Mouse (Mus musculus) neural tube, embryonic 14.5 days (tissue): Measurements from ENCODE around the gene Dnm1. TPM values are rescaled to one million over a fixed set of nuclear protein-coding genes. Genes with fewer than 3 reads are reported as not detected.
"Not testable (repeated sequence)": the region's sequence is repeated elsewhere in the genome, so short reads cannot be mapped to it uniquely, and the experiment has no call there.

Experiments
- ATAC-seq: fragments of 200-750 bp; cut with Nextera tagmentation; 2 replicates; pipeline ENCODE4 v1.8.0; 2017; ENCODE audit warnings: low read depth, mild to moderate bottlenecking, moderate TSS enrichment, moderate library complexity
- H3K27ac ChIP-seq: fragments of 300-500 bp; sonication (generic); 2 replicates; pipeline ENCODE4 v1.5.1; 2014; ENCODE audit warnings: low read depth, mild to moderate bottlenecking, control low read depth, low read length, moderate library complexity, mixed read lengths
- H3K27me3 ChIP-seq: fragments of 300-500 bp; sonication (generic); 2 replicates; pipeline ENCODE4 v1.6.1; 2014; ENCODE audit warnings: low read length; ENCODE audit not compliant: control insufficient read depth, insufficient read depth
- H3K36me3 ChIP-seq: fragments of 300-500 bp; sonication (generic); 2 replicates; pipeline ENCODE4 v1.6.1; 2014; ENCODE audit warnings: low read length, mixed read lengths; ENCODE audit not compliant: control insufficient read depth, insufficient read depth
- H3K4me1 ChIP-seq: fragments of 300-500 bp; sonication (generic); 2 replicates; pipeline ENCODE4 v1.6.1; 2014; ENCODE audit warnings: low read length; ENCODE audit not compliant: control insufficient read depth, insufficient read depth
- H3K4me2 ChIP-seq: fragments of 300-500 bp; sonication (generic); 2 replicates; pipeline ENCODE4 v1.6.1; 2014; ENCODE audit warnings: mild to moderate bottlenecking, low read depth, low read length, control low read depth
- H3K4me3 ChIP-seq: fragments of 300-500 bp; sonication (generic); 2 replicates; pipeline ENCODE4 v1.5.1; 2014; ENCODE audit warnings: low read depth, low read length, control low read depth, mixed read lengths
- H3K9ac ChIP-seq: fragments of 300-500 bp; sonication (generic); replicated peaks from 2 replicates; pipeline ENCODE4 v1.6.1; 2014; ENCODE audit warnings: low read depth, mild to moderate bottlenecking, control low read depth, low read length, mixed read lengths
- H3K9me3 ChIP-seq: fragments of 300-500 bp; sonication (generic); 2 replicates; pipeline ENCODE4 v1.6.1; 2016; ENCODE audit warnings: low read length; ENCODE audit not compliant: control insufficient read depth
- WGBS: fragments of 180-500 bp; shearing (Covaris S2); extraction: QIAGEN DNeasy Blood & Tissue Kit; methylation state at CpG from one replicate; pipeline ENCODE4 v1.1.7; 2014; 5-methylcytosine and 5-hydroxymethylcytosine counted together
- polyA plus RNA-seq: library from polyadenylated mRNA; unstranded; fragments of >200 nt; fragmentation: Nextera tagmentation; extraction: Ambion mirVana; gene quantifications from 2 replicates; pipeline ENCODE4 v1.2.1, GENCODE M21; 2014

The Dnm1 gene
- polyA plus RNA-seq, 1 experiment from 2014 or later: 146 TPM

DNA sequence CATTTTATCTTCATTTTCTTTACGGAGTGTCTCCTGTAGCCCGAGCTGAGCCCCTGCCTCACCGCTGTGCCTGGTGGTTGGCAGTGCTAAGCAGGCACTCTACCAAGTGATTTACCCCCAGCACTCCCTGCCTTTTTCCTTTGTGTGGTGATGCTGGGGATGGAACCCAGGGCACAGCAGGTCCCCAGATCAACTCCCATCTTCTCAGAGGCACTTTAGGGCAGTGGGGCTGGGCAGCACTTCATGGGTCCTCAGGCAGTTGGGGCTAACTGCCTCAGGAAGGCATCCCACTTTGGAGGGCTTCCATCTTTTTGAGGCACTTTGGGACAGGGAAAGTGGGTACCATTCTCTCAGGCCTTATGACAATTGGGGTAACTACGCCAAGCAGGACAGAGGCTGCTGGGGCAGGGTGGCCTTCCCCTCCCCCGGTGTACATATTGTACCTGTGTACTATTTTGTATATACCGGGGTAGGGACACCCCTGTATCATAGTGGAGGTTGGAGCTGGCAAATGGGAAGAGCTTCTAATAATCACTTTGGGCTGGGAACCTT lies 45.8 kb downstream of the Dnm1 start:
- no peak for ATAC-seq
- peaks cover 53% of the 10 kb centered on the region for H3K36me3 ChIP-seq

DNA sequence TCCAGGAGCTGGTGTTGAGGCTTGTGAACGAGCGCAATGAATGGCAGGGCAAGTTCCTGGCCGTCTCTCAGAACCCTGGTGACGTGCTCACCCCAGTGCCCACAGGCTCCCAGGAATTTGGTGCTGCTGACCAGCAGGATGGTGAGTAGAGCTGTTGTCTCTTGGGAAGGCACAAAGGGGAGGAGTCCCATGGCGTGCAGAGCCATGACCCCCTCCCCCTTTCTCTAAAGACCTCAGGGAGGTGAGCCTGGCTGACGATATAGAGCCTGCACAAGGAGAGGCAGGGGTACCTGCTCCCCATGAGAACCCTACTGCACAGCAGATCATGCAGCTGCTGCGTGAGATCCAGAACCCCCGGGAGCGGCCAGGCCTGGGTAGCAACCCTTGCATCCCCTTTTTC lies 47.0 kb downstream of the Dnm1 start:
- 83% methylated on average over 9 of the region's 9 CpGs for WGBS
- no peak overlapping the region for H3K27ac ChIP-seq
- H3K9me3 ChIP-seq: no peaks in the 10 kb centered on the region
- no peak overlapping the region for H3K4me3 ChIP-seq
- H3K4me1 ChIP-seq: no peaks in the 10 kb centered on the region
- H3K9ac ChIP-seq: no peak overlapping the region
- no peak overlapping the region for H3K4me2 ChIP-seq
- H3K27me3 ChIP-seq: no peaks in the 10 kb centered on the region
- ATAC-seq: no peak
- peaks cover 61% of the 10 kb centered on the region for H3K36me3 ChIP-seq

More for the DNA sequence above, 45.8 kb downstream of the Dnm1 start:
- Histone ChIP-seq H3K27me3 (peaks cover 5% of the 10 kb centered on the region; the same call in 1 of the 2 replicates), H3K4me3 (no peak overlapping the region), H3K4me2 (no peak overlapping the region), H3K9ac (no peak overlapping the region), H3K27ac (no peak overlapping the region), H3K9me3 (no peaks in the 10 kb centered on the region), H3K4me1 (peaks cover 11% of the 10 kb centered on the region)
- 86% methylated on average over 6 of the region's 6 CpGs for WGBS

DNA sequence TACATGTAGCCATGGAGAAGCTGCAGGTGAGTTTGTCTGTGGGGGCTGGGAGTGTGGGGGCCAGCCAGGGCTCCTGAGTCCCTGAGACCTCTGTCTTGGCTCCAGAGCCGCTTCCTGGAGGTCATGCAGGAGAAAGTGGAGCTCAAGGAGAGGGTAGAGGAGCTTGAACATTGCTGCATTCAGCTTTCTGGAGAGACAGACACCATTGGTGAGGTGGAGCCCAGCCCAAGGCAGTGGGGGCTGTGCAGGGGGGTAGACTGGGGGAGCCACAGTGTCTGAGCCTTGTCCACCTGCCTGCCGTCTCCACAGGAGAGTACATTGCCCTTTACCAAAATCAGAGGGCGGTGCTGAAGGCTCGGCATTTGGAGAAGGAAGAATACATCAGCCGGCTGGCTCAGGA lies 47.5 kb downstream of the Dnm1 start:
- H3K4me3 ChIP-seq: no peak overlapping the region
- H3K4me2 ChIP-seq: no peak overlapping the region
- no peaks in the 10 kb centered on the region for H3K9me3 ChIP-seq
- ATAC-seq: no peak
- no peak overlapping the region for H3K9ac ChIP-seq
- peaks cover 63% of the 10 kb centered on the region for H3K36me3 ChIP-seq
- H3K4me1 ChIP-seq: no peaks in the 10 kb centered on the region
- 98% methylated on average over 5 of the region's 5 CpGs for WGBS
- H3K27me3 ChIP-seq: no peaks in the 10 kb centered on the region
- no peak overlapping the region for H3K27ac ChIP-seq

DNA sequence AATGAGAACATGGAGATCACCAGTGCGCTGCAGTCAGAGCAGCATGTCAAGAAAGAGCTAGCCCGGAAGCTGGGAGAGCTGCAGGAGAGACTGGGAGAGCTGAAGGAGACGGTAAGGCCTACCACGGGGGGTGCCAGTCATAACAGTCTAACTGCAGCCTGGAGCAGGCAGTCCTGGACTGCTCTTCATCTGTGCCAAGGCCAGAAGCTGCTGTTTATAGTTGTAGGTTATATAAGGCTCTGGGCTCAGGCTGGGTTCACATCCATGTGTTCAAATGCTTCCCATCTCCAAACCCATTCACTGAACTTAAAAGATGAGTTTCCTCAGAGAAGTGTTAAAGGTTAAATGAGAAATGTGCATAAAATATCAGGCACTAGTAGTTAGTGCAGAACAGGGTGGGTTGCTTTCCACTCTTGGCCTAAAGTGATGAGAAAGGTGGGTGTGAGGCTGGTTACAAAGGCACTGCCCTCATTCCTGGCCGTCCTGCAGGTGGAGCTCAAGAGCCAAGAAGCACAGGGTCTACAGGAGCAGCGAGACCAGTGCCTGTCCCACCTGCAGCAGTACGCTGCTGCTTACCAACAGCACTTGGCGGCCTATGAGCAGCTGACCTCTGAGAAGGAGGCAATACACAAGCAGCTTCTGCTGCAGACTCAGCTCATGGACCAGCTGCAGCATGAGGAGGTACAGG lies 48.8 kb downstream of the Dnm1 start:
- no peak overlapping the region for H3K27ac ChIP-seq
- no peaks in the 10 kb centered on the region for H3K4me1 ChIP-seq
- H3K4me3 ChIP-seq: no peak overlapping the region
- no peak overlapping the region for H3K4me2 ChIP-seq
- H3K9me3 ChIP-seq: no peaks in the 10 kb centered on the region
- WGBS: 61% methylated on average over 8 of the region's 8 CpGs
- no peak overlapping the region for H3K9ac ChIP-seq
- no peak for ATAC-seq
- H3K36me3 ChIP-seq: peaks cover 66% of the 10 kb centered on the region
- H3K27me3 ChIP-seq: no peaks in the 10 kb centered on the region

DNA sequence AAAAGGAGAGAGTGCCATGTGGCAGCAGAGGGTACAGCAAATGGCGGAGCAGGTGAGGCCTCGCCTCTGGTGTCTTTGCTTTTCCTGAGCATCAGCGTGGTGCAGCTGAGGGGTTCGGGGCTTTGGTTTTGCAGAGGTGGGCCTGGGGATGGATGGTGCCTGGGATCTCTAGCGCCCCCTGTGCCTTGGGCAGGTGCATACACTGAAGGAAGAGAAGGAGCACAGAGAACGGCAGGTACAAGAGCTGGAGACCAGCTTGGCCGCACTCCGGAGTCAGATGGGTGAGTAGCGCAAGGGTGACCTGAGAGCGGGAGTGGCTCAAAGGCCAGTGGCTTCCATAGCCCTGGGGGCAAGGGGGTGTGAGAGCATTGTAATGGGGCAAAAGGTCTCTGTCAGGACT lies 50.2 kb downstream of the Dnm1 start:
- Histone ChIP-seq H3K4me1 (no peaks in the 10 kb centered on the region), H3K4me3 (no peak overlapping the region), H3K27me3 (no peaks in the 10 kb centered on the region), H3K27ac (no peak overlapping the region), H3K36me3 (peaks cover 77% of the 10 kb centered on the region), H3K9me3 (no peaks in the 10 kb centered on the region), H3K9ac (no peak overlapping the region), H3K4me2 (no peak overlapping the region)
- 89% methylated on average over 10 of the region's 10 CpGs for WGBS
- no peak for ATAC-seq

DNA sequence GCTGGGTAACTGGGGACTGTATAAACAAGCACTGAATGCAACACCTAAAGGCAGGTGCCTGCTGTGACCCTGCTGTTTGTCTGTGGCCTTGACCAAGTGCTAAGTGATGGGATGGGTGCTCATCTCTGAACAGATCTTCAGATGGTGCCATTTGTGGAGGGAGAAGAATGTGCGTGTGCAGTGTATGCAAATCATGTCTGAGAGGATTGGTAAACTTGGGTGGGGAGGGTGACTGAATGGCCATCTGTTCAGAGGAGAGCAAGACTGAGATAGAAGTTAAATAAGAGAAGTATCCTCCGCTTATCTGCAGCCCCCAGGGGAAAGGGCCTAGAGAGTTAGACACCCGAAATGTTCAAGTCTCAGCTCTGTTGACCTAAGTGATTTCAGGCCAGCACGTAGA lies 53.7 kb downstream of the Dnm1 start:
- H3K27ac ChIP-seq: no peak overlapping the region
- H3K9me3 ChIP-seq: no peaks in the 10 kb centered on the region
- H3K27me3 ChIP-seq: no peaks in the 10 kb centered on the region
- H3K4me3 ChIP-seq: no peak overlapping the region
- no peak overlapping the region for H3K4me2 ChIP-seq
- no peaks in the 10 kb centered on the region for H3K4me1 ChIP-seq
- no peak overlapping the region for H3K9ac ChIP-seq
- WGBS: 92% methylated on average over 4 of the region's 4 CpGs
- peaks cover 58% of the 10 kb centered on the region for H3K36me3 ChIP-seq
- ATAC-seq: no peak

DNA sequence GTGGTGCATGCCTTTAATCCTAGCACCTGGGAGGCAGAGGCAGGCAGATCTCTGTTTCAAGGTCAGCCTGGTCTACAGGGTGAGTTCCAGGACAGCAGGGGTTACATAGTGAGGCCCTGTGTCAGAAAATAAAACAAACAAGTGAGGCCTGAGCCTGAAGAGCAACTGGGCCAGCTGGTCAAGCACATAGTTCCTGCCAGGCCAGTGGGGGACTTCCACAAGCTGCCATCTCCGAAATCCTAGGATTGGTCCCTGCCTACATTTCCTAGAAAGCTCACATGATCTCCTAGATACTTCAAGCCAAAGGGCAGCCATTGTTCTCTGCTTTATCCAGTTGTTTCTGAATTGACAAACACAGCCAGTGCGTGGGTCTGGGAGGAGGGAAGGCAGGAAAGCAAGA lies 57.3 kb downstream of the Dnm1 start:
- H3K4me3 ChIP-seq, H3K9ac ChIP-seq, H3K9me3 ChIP-seq, ATAC-seq, H3K4me2 ChIP-seq, H3K27me3 ChIP-seq, H3K27ac ChIP-seq, H3K4me1 ChIP-seq: not testable (repeated sequence)
- H3K36me3 ChIP-seq: peaks cover 38% of the 10 kb centered on the region
- 95% methylated on average over 2 of the region's 2 CpGs for WGBS

DNA sequence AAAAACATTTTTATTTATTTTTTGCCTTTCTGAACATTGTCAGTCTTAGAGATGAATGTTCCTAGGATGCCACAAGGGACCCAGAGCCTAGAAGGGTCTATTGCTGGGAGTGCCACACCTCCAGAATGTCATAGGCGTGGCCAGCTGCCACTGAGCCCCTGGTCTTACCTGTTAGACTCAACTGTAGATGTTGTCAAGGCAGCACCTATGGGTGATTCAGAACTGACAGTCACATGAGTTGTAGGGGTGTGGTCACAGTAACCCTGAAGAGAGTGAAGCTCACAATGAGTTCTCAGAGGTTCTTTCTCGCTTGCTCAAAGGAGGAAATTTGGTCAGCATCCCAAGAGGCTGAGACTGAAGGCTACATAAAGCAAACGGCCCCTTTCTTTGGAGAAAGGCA lies 57.9 kb downstream of the Dnm1 start:
- H3K4me2 ChIP-seq: no peak overlapping the region
- no peak overlapping the region for H3K27ac ChIP-seq
- H3K36me3 ChIP-seq: peaks cover 35% of the 10 kb centered on the region
- no peaks in the 10 kb centered on the region for H3K4me1 ChIP-seq
- H3K9ac ChIP-seq: no peak overlapping the region
- H3K27me3 ChIP-seq: no peaks in the 10 kb centered on the region
- H3K9me3 ChIP-seq: no peaks in the 10 kb centered on the region
- 92% methylated on average over 3 of the region's 3 CpGs for WGBS
- no peak overlapping the region for H3K4me3 ChIP-seq
- ATAC-seq: no peak

DNA sequence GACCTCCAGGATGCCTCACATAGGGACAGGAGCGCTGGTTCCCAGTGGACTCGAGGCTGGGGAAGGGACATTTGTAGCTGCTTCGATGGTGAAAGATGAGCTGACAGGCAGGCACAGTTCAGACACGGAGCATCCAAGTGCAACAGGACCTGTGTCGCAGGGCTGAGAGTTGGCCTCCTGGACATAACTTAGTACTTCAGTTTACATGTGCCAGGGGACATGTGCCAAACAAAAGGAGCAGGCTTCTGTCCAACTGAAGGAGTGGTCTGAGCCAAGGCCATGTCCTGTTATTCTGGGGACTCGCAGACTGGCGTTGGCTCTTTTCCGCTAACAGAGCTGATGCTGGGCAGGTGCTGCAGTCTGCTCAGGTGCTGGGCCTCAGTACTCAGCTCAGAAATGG lies 58.8 kb downstream of the Dnm1 start:
- Histone ChIP-seq H3K27ac (no peak overlapping the region), H3K9ac (no peak overlapping the region), H3K4me3 (no peak overlapping the region), H3K4me2 (no peak overlapping the region), H3K27me3 (no peaks in the 10 kb centered on the region), H3K36me3 (peaks cover 25% of the 10 kb centered on the region), H3K4me1 (peaks cover under 1% of the 10 kb centered on the region), H3K9me3 (no peaks in the 10 kb centered on the region)
- WGBS: 84% methylated on average over 8 of the region's 8 CpGs
- no peak for ATAC-seq
